28 mouse cellular contexts compared by ENCODE assay signal in genomic region chr1:128637230-128637740, GRCm38 (mm10). TPM values are rescaled to one million over a fixed set of nuclear protein-coding genes. Genes with fewer than 3 reads are reported as not detected.
"Had no signal": no experiment of that assay in that cellular context is flagged by ENCODE, and none has a peak within 500 bp of the region (broad histone marks: within the 10 kb centered on the region; RNA-seq: fewer than 3 reads in every experiment).

No protein-coding gene starts in this region.

- H3K4me1 ChIP-seq: embryonic facial prominence, embryonic 15.5 days; forebrain, embryonic 15.5 days had no signal

- H3K27ac ChIP-seq: embryonic facial prominence, embryonic 10.5 days; embryonic facial prominence, embryonic 12.5 days; embryonic facial prominence, embryonic 13.5 days; embryonic facial prominence, embryonic 15.5 days; forebrain, embryonic 10.5 days; forebrain, embryonic 12.5 days; forebrain, embryonic 13.5 days; forebrain, embryonic 15.5 days; gastrocnemius, adult 2 months; heart, adult 2 months had no signal

- H3K36me3 ChIP-seq: embryonic facial prominence, embryonic 10.5 days; embryonic facial prominence, embryonic 12.5 days; embryonic facial prominence, embryonic 13.5 days; embryonic facial prominence, embryonic 15.5 days; forebrain, embryonic 10.5 days; forebrain, embryonic 12.5 days; forebrain, embryonic 15.5 days had no signal

- H3K27me3 ChIP-seq: embryonic facial prominence, embryonic 12.5 days; embryonic facial prominence, embryonic 13.5 days; embryonic facial prominence, embryonic 15.5 days; forebrain, embryonic 13.5 days; forebrain, embryonic 15.5 days had no signal

- H3K4me3 ChIP-seq: embryonic facial prominence, embryonic 10.5 days; embryonic facial prominence, embryonic 12.5 days; embryonic facial prominence, embryonic 13.5 days; embryonic facial prominence, embryonic 15.5 days; erythroblast, embryonic 14.5 days; forebrain, embryonic 10.5 days; forebrain, embryonic 12.5 days; forebrain, embryonic 13.5 days; forebrain, embryonic 15.5 days; gastrocnemius, adult 2 months; heart, adult 2 months had no signal

- H3K9ac ChIP-seq: embryonic facial prominence, embryonic 12.5 days; embryonic facial prominence, embryonic 13.5 days; embryonic facial prominence, embryonic 15.5 days; forebrain, embryonic 12.5 days; forebrain, embryonic 13.5 days; forebrain, embryonic 15.5 days; forebrain, postnatal 0 days had no signal

- DNase-seq: cerebellum, adult 8-10 months; cerebellum, adult 9-10 months; cerebellum, adult 9-11 months; cerebellum, postnatal 10 days; cerebellum, postnatal 14 days; cerebellum, postnatal 25 days; cerebellum, postnatal 36 days; embryo, embryonic 11 days; forebrain, postnatal 0 days; gastrocnemius, adult 2 months; gastrocnemius, postnatal 10 days; gastrocnemius, postnatal 14 days; gastrocnemius, postnatal 25 days; gastrocnemius, postnatal 36 days; heart, adult 11 months; heart, adult 18-20 months; heart, adult 2 months had no signal

- H3K4me2 ChIP-seq: embryonic facial prominence, embryonic 12.5 days; embryonic facial prominence, embryonic 13.5 days; embryonic facial prominence, embryonic 15.5 days; forebrain, embryonic 12.5 days; forebrain, embryonic 13.5 days; forebrain, embryonic 15.5 days had no signal

- ATAC-seq: forebrain, embryonic 13.5 days; forebrain, embryonic 14.5 days; forebrain, embryonic 15.5 days; forebrain, embryonic 16.5 days; forebrain, postnatal 0 days had no signal

- H3K9me3 ChIP-seq: embryonic facial prominence, embryonic 10.5 days; embryonic facial prominence, embryonic 12.5 days; embryonic facial prominence, embryonic 13.5 days; embryonic facial prominence, embryonic 15.5 days; forebrain, embryonic 10.5 days; forebrain, embryonic 12.5 days; forebrain, embryonic 13.5 days; forebrain, embryonic 15.5 days had no signal

RNA-seq across cellular contexts. Expression of gene Cxcr4, which starts 45.2 kb away (rescaled TPM):
- polyA plus RNA-seq: erythroblast, embryonic 14.5 days had no signal
